Mouse (Mus musculus) ovary, postnatal 14 days (tissue): ENCODE results near the gene Ifna16.

ENCODE experiments used
- DNase-seq: peaks from one replicate; pipeline ENCODE4 v3.0.0; 2022; ENCODE audit warnings: low spot score

The Ifna16 gene

GRCm38 (mm10) chr4:88676824-88677223 lies at the start of gene Ifna16:
Ifna16 (minus strand) TSS chr4:88676924.
- no peak for DNase-seq

DNA sequence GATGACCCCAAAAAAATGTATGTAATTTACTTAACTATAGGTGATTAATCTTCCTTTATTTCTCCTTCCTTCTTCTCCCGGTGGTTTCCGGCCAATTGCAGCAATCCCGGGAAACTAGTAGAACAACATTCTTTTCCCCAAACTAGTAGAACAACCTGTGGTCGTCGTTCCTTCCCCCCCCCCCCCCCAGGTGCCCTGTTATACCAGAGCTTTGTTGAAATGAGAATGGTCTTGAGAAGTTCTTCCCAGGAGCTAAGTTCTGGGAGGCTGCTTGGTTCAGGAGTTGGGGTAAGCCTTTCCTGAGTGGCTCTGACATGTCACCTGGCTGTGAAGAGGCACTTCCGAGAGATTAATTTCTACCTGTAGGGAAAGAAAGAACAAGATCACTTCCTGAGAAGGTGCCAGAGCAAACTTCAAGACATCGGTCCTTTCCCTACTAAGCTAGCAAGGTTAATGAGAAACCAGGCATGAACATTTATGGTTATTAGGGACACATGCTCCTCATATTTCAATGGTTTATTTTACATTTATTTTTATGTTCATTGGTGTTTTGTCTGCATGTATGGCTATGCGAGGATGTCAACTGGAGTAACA lies 46.9 kb upstream of the Ifna16 start:
- no peak for DNase-seq

DNA sequence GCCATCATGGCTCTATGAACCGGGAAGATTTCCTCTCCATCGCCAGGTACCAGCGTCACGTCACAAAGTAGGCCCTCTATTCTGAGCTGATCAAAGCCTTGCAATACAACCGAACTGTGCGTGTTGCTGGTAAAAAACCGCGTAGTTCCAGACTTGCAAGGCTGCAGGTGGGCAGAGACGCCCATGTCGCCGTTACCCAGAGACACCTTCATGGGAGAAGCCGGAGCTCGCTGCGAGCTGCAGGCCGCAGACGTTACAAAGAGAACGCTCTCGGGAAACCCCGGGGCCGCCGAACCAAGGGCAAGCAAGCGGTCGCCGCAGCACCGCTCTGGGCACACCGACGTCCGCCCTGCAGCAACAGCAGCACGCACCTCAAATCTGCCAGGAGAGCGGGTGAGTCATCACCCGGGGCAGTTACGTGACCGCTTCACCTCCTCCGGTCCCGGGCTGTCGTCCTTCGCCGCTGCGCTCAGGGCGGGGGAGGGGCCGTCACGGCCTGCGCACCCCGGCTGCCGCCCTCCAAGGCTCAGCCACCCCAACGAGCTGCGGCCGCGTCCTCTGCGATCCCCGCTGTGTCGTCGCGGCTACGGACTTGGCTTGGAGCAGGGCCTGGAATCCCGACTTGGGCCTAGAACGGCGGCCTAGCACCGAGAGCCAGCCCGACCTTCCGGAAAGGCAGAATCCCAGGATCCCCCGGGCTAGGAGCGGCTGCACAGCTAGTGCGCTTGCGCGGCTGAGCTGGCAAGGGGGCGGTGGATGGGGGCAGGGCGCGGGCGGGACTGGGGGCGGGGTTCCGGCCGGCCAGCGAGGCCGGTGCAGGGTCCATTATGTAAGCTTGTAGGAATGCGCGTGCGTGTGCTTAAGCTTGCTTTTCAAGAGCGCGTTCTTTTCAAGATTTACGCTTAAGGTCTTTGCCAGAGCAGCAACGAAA lies 45.3 kb upstream of the Ifna16 start, which contains the start of the genes Gm26566 and Klhl9:
Gm26566 (plus strand) TSS at position 15 of the 931 bp plus-strand sequence.
Klhl9 (minus strand) TSS at position 675 of the 931 bp plus-strand sequence.
- DNase-seq: peak; percentile 83

- DNase-seq: no peak
Measured at GRCm38 (mm10) chr4:88718715-88719114, 42.0 kb upstream of the Ifna16 start.

GRCm38 (mm10) chr4:88715059-88715458 lies 38.3 kb upstream of the Ifna16 start:
- no peak for DNase-seq

DNA sequence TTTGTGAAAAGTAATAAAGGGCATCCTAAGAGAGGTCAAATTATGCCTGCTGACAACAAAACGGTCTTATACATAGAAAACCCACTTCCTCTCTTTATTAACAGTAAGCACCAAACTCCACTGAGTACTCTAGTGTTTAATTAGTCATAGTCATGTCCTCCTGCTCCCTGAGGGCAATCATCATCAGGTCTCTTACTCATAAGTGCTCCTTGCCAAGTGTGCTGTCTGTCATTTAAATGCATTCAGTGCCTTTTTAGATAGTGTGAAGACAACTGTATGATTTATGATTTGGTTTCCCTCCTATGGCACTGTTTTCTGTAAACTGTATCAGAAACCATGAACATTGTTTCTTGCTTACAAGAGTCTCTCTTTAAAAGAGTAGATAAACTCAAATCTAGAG lies 37.6 kb upstream of the Ifna16 start:
- DNase-seq: no peak

DNA sequence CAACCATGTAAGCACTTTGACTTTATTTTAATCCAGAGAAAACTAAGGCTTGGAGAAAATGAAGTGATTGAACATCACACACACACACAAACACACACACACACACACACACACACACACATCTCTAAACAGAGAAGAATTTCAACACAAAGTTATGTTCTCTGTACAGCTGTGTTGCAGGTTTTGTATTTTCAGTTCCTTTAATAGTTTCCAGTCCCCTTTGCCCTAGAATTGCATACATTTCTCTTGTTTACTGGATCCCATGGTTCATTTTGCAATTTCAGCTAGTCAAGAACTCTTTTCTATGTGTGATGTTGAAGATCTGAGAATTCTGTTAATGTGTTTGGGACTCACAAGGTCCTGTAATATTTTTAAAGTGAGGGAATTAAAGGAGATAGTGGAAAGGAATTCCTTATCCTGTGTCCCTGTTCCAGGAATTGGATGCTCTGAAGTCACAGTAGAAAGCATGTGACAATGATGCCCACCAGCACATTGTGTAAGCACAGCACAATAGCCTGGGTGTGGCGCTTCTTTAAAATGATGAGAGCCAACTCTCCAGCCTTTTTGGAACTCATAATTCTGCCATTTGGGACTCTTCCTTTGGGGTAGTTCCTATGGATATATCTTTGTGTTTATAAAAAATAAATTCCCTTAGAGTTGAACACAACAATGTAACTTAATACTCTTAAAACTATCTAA lies 30.6 kb upstream of the Ifna16 start:
- no peak for DNase-seq

DNA sequence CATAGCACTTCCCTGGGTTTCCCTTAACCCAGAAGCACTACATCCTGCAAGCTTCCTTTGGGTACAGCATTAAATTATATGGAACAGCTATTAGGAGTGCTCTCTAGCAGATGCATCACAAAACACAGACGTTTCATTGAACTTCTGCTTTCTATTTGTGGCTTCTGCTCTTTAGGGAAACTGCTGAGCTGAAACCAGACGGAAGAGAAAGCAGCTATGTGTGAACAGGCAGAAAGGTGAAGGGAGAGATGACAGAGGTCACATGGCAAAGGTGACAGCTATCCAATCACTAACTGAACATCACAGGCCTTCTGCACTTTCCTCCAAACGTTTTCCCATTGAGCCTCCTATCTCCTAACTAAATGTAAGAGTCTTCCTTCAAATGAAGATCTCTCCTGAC lies 29.2 kb upstream of the Ifna16 start:
- no peak for DNase-seq

- DNase-seq: no peak
Measured at GRCm38 (mm10) chr4:88699301-88699700, 22.6 kb upstream of the Ifna16 start.

- DNase-seq: no peak
Measured at GRCm38 (mm10) chr4:88698781-88699180, 22.1 kb upstream of the Ifna16 start.

GRCm38 (mm10) chr4:88697753-88698152 lies 21.0 kb upstream of the Ifna16 start:
- no peak for DNase-seq

DNA sequence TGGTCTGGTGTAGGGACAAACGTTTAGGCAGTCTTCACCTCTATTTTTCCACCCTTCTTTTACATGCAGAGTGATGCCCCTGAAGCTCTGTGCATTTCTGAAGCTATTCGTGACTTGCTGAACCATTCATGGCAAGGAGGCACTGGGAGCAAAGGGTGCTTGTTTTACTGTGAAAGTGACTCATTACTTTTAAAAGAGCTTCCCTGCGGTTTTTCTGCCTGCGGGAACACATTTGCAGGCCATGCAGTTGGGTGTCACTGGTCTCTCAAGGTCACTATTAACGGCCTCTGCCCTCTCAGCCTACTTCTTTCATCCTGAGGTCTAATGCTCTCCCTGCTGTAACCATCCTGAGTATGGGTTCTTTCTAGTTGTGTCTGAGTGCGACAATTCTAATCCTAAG lies 20.4 kb upstream of the Ifna16 start:
- DNase-seq: no peak

- DNase-seq: peak; percentile 82
Measured at GRCm38 (mm10) chr4:88696237-88696884, 19.6 kb upstream of the Ifna16 start.

DNA sequence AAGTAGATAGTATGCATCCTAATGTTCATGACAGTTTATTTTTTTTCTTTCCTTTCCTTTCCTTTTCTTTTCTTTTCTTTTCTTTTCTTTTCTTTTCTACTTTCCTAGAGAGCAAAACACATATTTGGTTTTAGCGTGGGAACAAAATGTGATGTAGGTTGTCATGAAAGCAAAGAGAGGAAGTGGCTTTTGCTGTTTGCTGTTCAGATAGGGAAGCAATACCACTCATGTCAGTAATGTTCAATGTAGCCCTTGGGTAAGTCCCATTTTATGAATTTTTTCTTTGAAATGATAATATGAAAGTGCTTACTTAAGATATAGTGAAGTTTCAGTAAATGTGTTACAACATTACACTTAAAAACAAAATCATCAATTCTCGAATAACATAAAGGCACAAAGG lies 16.7 kb upstream of the Ifna16 start:
- DNase-seq: no peak

- DNase-seq: no peak
Measured at GRCm38 (mm10) chr4:88692537-88692936, 15.8 kb upstream of the Ifna16 start.

DNA sequence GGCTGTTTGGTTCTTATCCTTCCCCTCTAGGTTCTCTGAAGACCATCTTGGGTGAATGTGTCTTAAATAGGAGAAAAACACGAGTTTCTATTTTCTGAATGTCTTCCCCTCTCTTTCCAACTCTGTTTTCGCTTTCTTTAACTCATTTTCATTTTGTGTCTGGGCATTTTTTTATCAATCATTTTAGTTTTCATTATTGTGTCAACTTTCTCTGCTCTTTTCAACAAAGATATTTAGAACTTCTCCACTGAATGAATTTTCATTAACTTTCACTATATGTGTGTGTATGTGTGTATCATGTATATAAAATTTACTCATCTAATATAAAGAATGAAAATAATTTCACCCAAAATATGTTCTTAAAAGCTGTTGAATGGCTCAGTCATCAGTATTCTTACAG lies 14.5 kb upstream of the Ifna16 start, which contains the start of gene Ifnab:
Ifnab (minus strand) TSS at position 101 of the 400 bp plus-strand sequence.
- no peak for DNase-seq

DNA sequence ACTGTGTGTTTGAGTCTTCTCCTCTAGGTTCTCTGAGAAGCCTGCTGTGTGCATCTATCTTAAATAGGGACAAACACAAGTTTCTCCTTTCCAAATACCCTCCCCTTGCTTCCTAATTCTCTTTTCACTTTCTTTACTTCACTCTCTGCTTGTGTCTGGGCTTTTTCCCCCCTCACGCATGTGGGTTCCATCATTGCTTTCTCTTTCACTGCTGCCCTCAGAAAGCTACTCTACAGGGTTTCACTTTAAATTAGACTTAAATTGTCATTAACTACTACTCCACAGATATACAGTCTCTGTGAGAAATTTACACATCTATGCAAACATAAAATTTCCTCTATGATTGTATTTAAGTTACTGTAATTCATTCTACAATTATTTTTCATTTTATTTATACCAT lies 7.1 kb upstream of the Ifna16 start, which contains the start of gene Ifna2:
Ifna2 (minus strand) TSS at position 101 of the 400 bp plus-strand sequence.
- DNase-seq: no peak

- DNase-seq: no peak
Measured at GRCm38 (mm10) chr4:88681353-88681752, 4.6 kb upstream of the Ifna16 start.

DNA sequence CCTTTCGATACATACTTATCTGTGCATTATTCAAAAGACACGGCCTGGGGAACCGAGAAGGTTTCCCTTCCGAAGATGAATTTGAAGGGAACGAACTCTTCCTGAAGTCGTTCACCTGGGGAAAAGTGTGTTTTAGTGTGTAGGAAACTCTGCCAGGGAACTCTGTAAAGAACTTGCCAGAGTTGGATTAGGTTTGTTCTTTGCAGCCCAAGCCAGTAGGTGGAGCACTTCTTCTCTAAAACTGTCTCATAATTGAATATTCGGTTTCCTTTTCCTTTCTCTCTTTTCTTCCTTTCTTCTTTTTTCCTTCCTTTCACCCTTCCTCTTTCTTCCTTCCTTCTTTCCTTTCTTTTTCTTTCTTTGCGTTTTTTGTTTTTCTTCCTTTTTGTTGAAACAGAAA lies 3.6 kb upstream of the Ifna16 start:
- DNase-seq: no peak

DNA sequence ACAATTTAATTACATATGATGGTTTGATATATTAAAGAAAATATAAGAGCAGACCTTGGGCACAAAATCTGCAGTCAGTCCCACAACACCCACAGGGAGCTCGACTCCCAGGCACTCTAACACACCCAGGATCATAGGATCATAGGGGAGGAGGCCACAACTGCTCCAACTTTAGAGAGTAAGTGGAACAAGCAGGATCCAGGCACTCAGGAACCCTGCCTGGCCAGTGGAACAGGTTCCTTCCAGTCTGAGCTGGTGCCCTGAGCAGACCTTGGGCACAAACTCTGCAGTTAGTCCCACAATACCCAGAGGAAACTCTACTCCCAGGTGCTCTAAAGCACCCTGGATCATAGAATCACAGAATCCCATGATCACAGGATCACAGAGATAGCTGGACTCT lies 21.3 kb downstream of the Ifna16 start:
- DNase-seq: no peak

DNA sequence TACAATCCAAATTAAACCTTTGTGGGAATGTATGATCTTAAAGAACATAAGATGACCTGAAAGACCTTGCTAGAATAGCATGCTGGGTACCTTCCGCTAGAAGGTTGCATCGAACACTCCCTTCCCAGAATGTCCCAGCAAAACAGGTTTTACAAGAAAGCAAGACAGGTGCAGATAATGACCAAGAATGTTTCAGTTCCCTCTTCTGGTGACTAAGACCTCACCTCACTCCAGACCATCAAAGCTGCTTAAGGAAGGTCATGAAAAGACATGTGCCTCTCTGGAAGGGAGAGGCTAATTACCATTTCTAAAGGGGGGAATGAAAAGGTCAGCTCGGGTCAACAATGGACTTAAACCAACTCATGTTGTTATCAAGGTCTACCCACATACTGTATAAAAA lies 23.1 kb downstream of the Ifna16 start:
- DNase-seq: no peak

DNA sequence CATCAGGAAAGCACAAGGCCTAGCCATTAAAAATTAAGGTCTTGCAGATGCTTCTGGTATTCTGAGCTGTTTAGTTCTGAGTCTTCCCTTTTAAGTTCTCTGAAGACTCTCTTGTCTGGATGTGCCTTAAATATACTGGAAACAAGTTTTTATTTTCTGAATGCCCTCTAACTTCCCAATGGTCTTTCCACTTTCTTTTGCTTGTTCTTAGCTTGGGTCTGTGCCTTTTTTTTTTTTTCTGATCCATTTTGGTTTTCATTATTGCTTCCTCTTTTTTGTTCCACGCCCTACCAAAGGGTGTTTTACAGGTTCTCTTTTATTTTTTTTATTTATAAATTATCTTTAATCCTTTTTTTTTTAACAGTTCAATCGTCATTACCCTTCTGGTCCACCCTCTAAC lies 32.4 kb downstream of the Ifna16 start, which contains the start of gene Ifna13:
Ifna13 (minus strand) TSS at position 101 of the 400 bp plus-strand sequence.
- no peak for DNase-seq
